Mouse (Mus musculus) heart, postnatal 14 days (tissue): ENCODE data around the gene Vps45. TPM values are rescaled to one million over a fixed set of nuclear protein-coding genes. Genes with fewer than 3 reads are reported as not detected.
A peak's percentile ranks its signal among the peaks of the same experiment; 100 is the strongest.

Source experiments
- DNase-seq, 2 experiments: peaks; one replicate each; pipeline ENCODE4 v3.0.0; 2021 to 2022
- intact Hi-C: fragments of 180-260 bp; cut with DNase I; formaldehyde crosslinking; loops from one replicate; pipeline ENCODE4 v1.15.1; 2025
- long read RNA-seq, 2 experiments: library from polyadenylated mRNA; stranded (forward); transcript quantifications; one replicate each; pipeline ENCODE4 v2.0.0; 2021
- total RNA-seq, 2 experiments: library from RNA; stranded (reverse); gene quantifications; 2 replicates each; pipeline ENCODE4 v1.2.3; 2021

Gene Vps45
- total RNA-seq, result 10 to 100 TPM; 27.7 to 29.7 TPM
- long read RNA-seq, experiment 1, transcript Vps45-201 (15 exons, 2,637 nt), result major isoform, 5 of 7 reads
- long read RNA-seq, experiment 1, partial matches to known transcripts, result 1 of 7 reads
- long read RNA-seq, experiment 1, other reads (novel, unspliced or antisense), result 0 of 7 reads
- long read RNA-seq, experiment 2, partial matches to known transcripts, result 1 of 7 reads
- long read RNA-seq, experiment 2, other reads (novel, unspliced or antisense), result 2 of 7 reads

- DNase-seq, result peak; percentile 62 to 67
- intact Hi-C loops, result no loop called here
Observed at GRCm38 (mm10) chr3:96058231-96058896, at the start of gene Vps45. Gene Vps45, minus strand, starts transcription at chr3:96058466.

GRCm38 (mm10) chr3:96106151-96106550 lies 47.9 kb upstream of the Vps45 start:
- intact Hi-C loops, result no loop called here
- no peak for DNase-seq

- DNase-seq, result peak in 1 of 2 experiments; percentile 11
- intact Hi-C loops, result no loop called here
Observed at GRCm38 (mm10) chr3:96105232-96105747, 47.0 kb upstream of the Vps45 start.

GRCm38 (mm10) chr3:96104261-96105065 lies 46.2 kb upstream of the Vps45 start, which contains the start of gene Otud7b:
Gene Otud7b, plus strand, starts transcription at chr3:96104527.
- DNase-seq, result peak; percentile 86 to 87
- intact Hi-C loops, result no loop called here

- no peak for DNase-seq
- intact Hi-C loops, result no loop called here
Observed at GRCm38 (mm10) chr3:96103901-96104260, 45.6 kb upstream of the Vps45 start.

GRCm38 (mm10) chr3:96102100-96102872 lies 44.0 kb upstream of the Vps45 start:
- intact Hi-C loops, result no loop called here
- DNase-seq, result peak; percentile 32 to 52

- DNase-seq, result peak; percentile 25 to 63
- intact Hi-C loops, result no loop called here
Observed at GRCm38 (mm10) chr3:96098616-96099267, 40.5 kb upstream of the Vps45 start.

GRCm38 (mm10) chr3:96098168-96098567 lies 39.9 kb upstream of the Vps45 start:
- intact Hi-C loops, result no loop called here
- no peak for DNase-seq

- intact Hi-C loops, result no loop called here
- peak in 1 of 2 experiments; percentile 25 for DNase-seq
Observed at GRCm38 (mm10) chr3:96094203-96094602, 35.9 kb upstream of the Vps45 start.

- intact Hi-C loops, result no loop called here
- DNase-seq, result peak in 1 of 2 experiments; percentile 10
Observed at GRCm38 (mm10) chr3:96093509-96093908, 35.2 kb upstream of the Vps45 start.

GRCm38 (mm10) chr3:96091966-96092365 lies 33.7 kb upstream of the Vps45 start:
- intact Hi-C loops, result no loop called here
- DNase-seq, result no peak

GRCm38 (mm10) chr3:96091146-96091545 lies 32.9 kb upstream of the Vps45 start:
- intact Hi-C loops, result no loop called here

GRCm38 (mm10) chr3:96089882-96090489 lies 31.7 kb upstream of the Vps45 start:
- intact Hi-C loops, result no loop called here
- no peak for DNase-seq

More at GRCm38 (mm10) chr3:96091146-96091545, 32.9 kb upstream of the Vps45 start:
- DNase-seq, result no peak

GRCm38 (mm10) chr3:96087801-96088200 lies 29.5 kb upstream of the Vps45 start:
- DNase-seq, result no peak
- intact Hi-C loops, result no loop called here

GRCm38 (mm10) chr3:96087219-96087618 lies 29.0 kb upstream of the Vps45 start:
- intact Hi-C loops, result no loop called here
- no peak for DNase-seq

- no peak for DNase-seq
- intact Hi-C loops, result loop anchor here (5.0 kb wide), 1 partner anchor 63 kb away; no protein-coding TSS in a partner anchor
Observed at GRCm38 (mm10) chr3:96084146-96084755, 26.0 kb upstream of the Vps45 start.

GRCm38 (mm10) chr3:96082714-96083508 lies 24.6 kb upstream of the Vps45 start:
- no peak for DNase-seq
- intact Hi-C loops, result loop anchor here (5.0 kb wide), 1 partner anchor 64 kb away; no protein-coding TSS in a partner anchor

- no peak for DNase-seq
- intact Hi-C loops, result loop anchor here (5.0 kb wide), 1 partner anchor 65 kb away; no protein-coding TSS in a partner anchor
Observed at GRCm38 (mm10) chr3:96082100-96082499, 23.8 kb upstream of the Vps45 start.
